Mouse (Mus musculus) midbrain, embryonic 15.5 days (tissue): ENCODE data around the gene Tnnc2. TPM values are rescaled to one million over a fixed set of nuclear protein-coding genes. Genes with fewer than 3 reads are reported as not detected.

Source experiments
- ATAC-seq: fragments of 200-750 bp; cut with Nextera tagmentation; replicated peaks from 2 replicates; pipeline ENCODE4 v1.8.0; 2017; ENCODE audit warnings: moderate TSS enrichment
- H3K27ac ChIP-seq: fragments of 300-500 bp; sonication (generic); 2 replicates; pipeline ENCODE4 v1.5.1; 2015; ENCODE audit warnings: mild to moderate bottlenecking, inconsistent platforms
- H3K27me3 ChIP-seq: fragments of 300-500 bp; sonication (generic); replicated peaks from 2 replicates; pipeline ENCODE4 v1.6.1; 2015; ENCODE audit warnings: inconsistent platforms
- H3K36me3 ChIP-seq: fragments of 300-500 bp; sonication (generic); replicated peaks from 2 replicates; pipeline ENCODE4 v1.6.1; 2015; ENCODE audit warnings: inconsistent platforms
- H3K4me1 ChIP-seq: fragments of 300-500 bp; sonication (generic); 2 replicates; pipeline ENCODE4 v1.6.1; 2015; ENCODE audit warnings: inconsistent platforms
- H3K4me2 ChIP-seq: fragments of 300-500 bp; sonication (generic); 2 replicates; pipeline ENCODE4 v1.6.1; 2015; ENCODE audit warnings: inconsistent platforms, mild to moderate bottlenecking, moderate library complexity
- H3K4me3 ChIP-seq: fragments of 300-500 bp; sonication (generic); 2 replicates; pipeline ENCODE4 v1.5.1; 2015; ENCODE audit warnings: mild to moderate bottlenecking, inconsistent platforms
- H3K9ac ChIP-seq: fragments of 300-500 bp; sonication (generic); 2 replicates; pipeline ENCODE4 v1.6.1; 2015; ENCODE audit warnings: mild to moderate bottlenecking, inconsistent platforms
- H3K9me3 ChIP-seq: fragments of 300-500 bp; sonication (generic); 2 replicates; pipeline ENCODE4 v1.6.1; 2016; ENCODE audit warnings: inconsistent platforms
- WGBS: fragments of 180-500 bp; shearing (Covaris S2); methylation state at CpG from one replicate; pipeline ENCODE4 v1.1.7; 2015; ENCODE audit warnings: mixed read lengths; 5-methylcytosine and 5-hydroxymethylcytosine counted together
- polyA plus RNA-seq: library from polyadenylated mRNA; unstranded; fragments of >200 nt; fragmentation: Nextera tagmentation; extraction: Ambion mirVana; gene quantifications from 2 replicates; pipeline ENCODE4 v1.2.1, GENCODE M21; 2015

Gene Tnnc2
- not detected in 2 replicates for polyA plus RNA-seq

DNA sequence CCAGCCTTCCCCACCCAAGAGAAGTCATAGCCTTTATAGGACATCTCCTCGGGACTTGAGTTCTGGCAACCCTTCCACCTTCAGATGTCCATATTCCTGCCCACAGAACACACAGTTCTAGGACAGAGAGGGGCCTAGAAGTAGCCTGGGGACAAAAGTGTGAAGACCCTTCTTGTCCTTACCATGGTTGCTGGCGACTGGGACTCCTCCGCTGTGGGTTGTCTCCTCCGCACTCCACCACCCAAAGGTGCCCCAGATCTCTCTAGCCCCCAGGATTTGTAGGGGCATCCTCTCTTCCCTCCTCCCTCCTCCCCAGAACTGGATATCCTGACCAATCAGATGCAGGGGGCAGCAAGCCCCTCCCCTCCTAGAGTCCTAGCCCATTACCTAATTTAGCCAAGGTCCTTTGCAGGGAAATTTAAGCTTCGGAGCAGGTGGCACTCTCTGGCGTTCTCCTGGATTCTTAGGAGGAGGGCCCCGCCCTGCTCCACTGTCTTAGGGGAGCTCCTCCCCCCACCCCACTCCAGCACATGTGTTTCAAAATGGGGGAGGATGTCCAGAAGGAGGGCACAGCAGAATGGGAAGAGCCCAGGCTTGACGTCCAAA lies at the start of gene Tnnc2:
Gene Tnnc2, minus strand, starts transcription at position 487 of the 606 bp plus-strand sequence.
- H3K4me2 ChIP-seq = no peak within 1 kb of the TSS

DNA sequence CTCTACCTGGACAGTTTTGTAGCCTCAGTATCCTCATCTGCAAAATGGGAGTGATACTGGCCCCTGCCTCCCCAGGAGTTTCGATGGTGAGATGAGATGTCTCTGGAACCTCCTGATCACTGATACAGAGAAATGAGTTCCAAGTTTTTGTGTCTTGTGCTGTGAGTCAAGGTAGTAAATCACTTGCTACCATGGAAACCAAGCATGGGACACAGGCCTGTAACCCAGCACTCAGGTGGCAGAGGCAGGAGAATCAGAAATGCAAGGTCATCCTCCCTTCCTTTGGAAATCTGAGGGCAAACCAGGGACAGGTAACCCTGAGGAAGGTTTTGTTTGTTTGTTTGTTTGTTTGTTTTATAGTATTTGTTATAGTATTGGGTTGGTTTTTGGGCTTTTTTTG lies 49.3 kb upstream of the Tnnc2 start:
- H3K9ac ChIP-seq = no peak overlapping the region
- peaks cover 25% of the 10 kb centered on the region for H3K4me1 ChIP-seq
- no peak overlapping the region for H3K4me2 ChIP-seq
- H3K27ac ChIP-seq = no peak overlapping the region
- H3K27me3 ChIP-seq = no peaks in the 10 kb centered on the region
- H3K9me3 ChIP-seq = no peaks in the 10 kb centered on the region
- no peak overlapping the region for H3K4me3 ChIP-seq
- 92% methylated on average over 1 of the region's 1 CpGs for WGBS
- H3K36me3 ChIP-seq = peaks cover 27% of the 10 kb centered on the region
- no peak for ATAC-seq

More for the DNA sequence above, at the start of gene Tnnc2:
- Histone ChIP-seq H3K9me3 (no peaks in the 10 kb centered on the region), H3K4me1 (peaks cover under 1% of the 10 kb centered on the region; the same call in 1 of the 2 replicates), H3K9ac (no peak within 1 kb of the TSS), H3K27ac (no peak within 1 kb of the TSS), H3K36me3 (no peaks in the 10 kb centered on the region), H3K27me3 (no peaks in the 10 kb centered on the region), H3K4me3 (no peak within 1 kb of the TSS)
- WGBS = 71% methylated on average over 8 of the region's 8 CpGs
- no peak for ATAC-seq

GRCm38 (mm10) chr2:164828437-164828836 lies 48.7 kb upstream of the Tnnc2 start, which contains the start of gene Spata25:
TSS of gene Spata25 (minus strand) at chr2:164828537.
- ATAC-seq = no peak
- WGBS = 90% methylated on average over 6 of the region's 6 CpGs
- Histone ChIP-seq H3K36me3 (peaks cover 27% of the 10 kb centered on the region), H3K4me1 (peaks cover 28% of the 10 kb centered on the region), H3K9ac (no peak within 1 kb of the TSS), H3K4me3 (no peak within 1 kb of the TSS), H3K27ac (no peak within 1 kb of the TSS), H3K9me3 (no peaks in the 10 kb centered on the region), H3K27me3 (no peaks in the 10 kb centered on the region), H3K4me2 (no peak within 1 kb of the TSS)

GRCm38 (mm10) chr2:164827146-164827850 lies 47.5 kb upstream of the Tnnc2 start:
- no peaks in the 10 kb centered on the region for H3K9me3 ChIP-seq
- no peak overlapping the region for H3K4me2 ChIP-seq
- peaks cover 25% of the 10 kb centered on the region for H3K4me1 ChIP-seq
- no peak overlapping the region for H3K27ac ChIP-seq
- no peak for ATAC-seq
- WGBS = 92% methylated on average over 16 of the region's 16 CpGs
- H3K27me3 ChIP-seq = no peaks in the 10 kb centered on the region
- H3K4me3 ChIP-seq = no peak overlapping the region
- no peak overlapping the region for H3K9ac ChIP-seq
- H3K36me3 ChIP-seq = peaks cover 27% of the 10 kb centered on the region

- peaks cover 29% of the 10 kb centered on the region for H3K4me1 ChIP-seq
- WGBS = 94% methylated on average over 17 of the region's 17 CpGs
- no peak for ATAC-seq
- no peak overlapping the region for H3K9ac ChIP-seq
- peaks cover 36% of the 10 kb centered on the region for H3K36me3 ChIP-seq
- no peak overlapping the region for H3K27ac ChIP-seq
- H3K4me3 ChIP-seq = no peak overlapping the region
- H3K4me2 ChIP-seq = no peak overlapping the region
- no peaks in the 10 kb centered on the region for H3K9me3 ChIP-seq
- H3K27me3 ChIP-seq = no peaks in the 10 kb centered on the region
Observed at GRCm38 (mm10) chr2:164825521-164825920, 45.8 kb upstream of the Tnnc2 start.

GRCm38 (mm10) chr2:164823969-164824368 lies 44.2 kb upstream of the Tnnc2 start:
- Histone ChIP-seq H3K27me3 (no peaks in the 10 kb centered on the region), H3K4me3 (peak overlapping the region; percentile 80; the same call in 1 of the 2 replicates), H3K4me2 (peak overlapping the region; percentile 57), H3K36me3 (peaks cover 41% of the 10 kb centered on the region), H3K4me1 (peaks cover 29% of the 10 kb centered on the region), H3K9me3 (no peaks in the 10 kb centered on the region), H3K27ac (no peak overlapping the region), H3K9ac (no peak overlapping the region)
- 94% methylated on average over 4 of the region's 4 CpGs for WGBS
- no peak for ATAC-seq

- Histone ChIP-seq H3K9me3 (no peaks in the 10 kb centered on the region), H3K27ac (peak overlapping the region; percentile 96), H3K4me1 (peaks cover 29% of the 10 kb centered on the region), H3K36me3 (peaks cover 41% of the 10 kb centered on the region), H3K4me3 (peak overlapping the region; percentile 80), H3K4me2 (peak overlapping the region; percentile 57), H3K9ac (peak overlapping the region; percentile 81), H3K27me3 (no peaks in the 10 kb centered on the region)
- WGBS = 1% methylated on average over 10 of the region's 10 CpGs
- peak; percentile 81 for ATAC-seq
Observed at GRCm38 (mm10) chr2:164823181-164823585, 43.4 kb upstream of the Tnnc2 start.

DNA sequence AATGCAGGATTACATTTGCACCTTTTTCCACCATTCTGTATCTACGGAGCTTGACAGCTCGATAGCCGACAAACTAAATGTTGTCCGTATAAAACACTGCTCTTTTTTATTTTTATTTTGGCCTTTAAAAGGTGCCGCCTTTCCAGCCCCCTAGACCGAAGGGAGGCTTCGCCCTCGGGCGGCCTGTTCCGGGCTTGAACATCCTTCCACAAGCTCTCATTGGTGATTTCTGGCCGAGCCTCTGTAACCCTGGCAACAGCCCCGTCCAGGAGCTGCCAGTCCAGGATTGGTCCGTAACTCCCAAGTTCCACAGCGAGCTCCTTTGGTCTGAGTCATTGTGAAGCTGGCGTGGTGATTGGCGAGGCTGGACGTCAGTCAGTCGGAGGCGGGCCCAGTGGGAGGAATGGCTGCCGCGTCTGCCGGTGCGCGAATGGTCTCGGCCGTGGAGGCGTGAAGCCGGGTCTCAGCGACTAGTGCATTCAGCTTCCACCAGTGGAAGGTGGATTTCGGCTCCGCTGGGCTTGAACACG lies 42.9 kb upstream of the Tnnc2 start, which contains the start of gene Zswim1:
Gene Zswim1, plus strand, starts transcription at position 51 of the 530 bp plus-strand sequence.
- Histone ChIP-seq H3K4me1 (peaks cover 29% of the 10 kb centered on the region), H3K9ac (peak within 1 kb of the TSS; percentile 81), H3K4me3 (peak within 1 kb of the TSS; percentile 80), H3K4me2 (peak within 1 kb of the TSS; percentile 57), H3K27ac (peak within 1 kb of the TSS; percentile 96), H3K9me3 (no peaks in the 10 kb centered on the region), H3K36me3 (peaks cover 41% of the 10 kb centered on the region), H3K27me3 (no peaks in the 10 kb centered on the region)
- peak; percentile 99 for ATAC-seq
- WGBS = under 1% methylated on average over 32 of the region's 32 CpGs

- H3K4me2 ChIP-seq = no peak overlapping the region
- WGBS = 85% methylated on average over 6 of the region's 6 CpGs
- peaks cover 22% of the 10 kb centered on the region for H3K4me1 ChIP-seq
- H3K9ac ChIP-seq = no peak overlapping the region
- H3K36me3 ChIP-seq = peaks cover 28% of the 10 kb centered on the region
- no peak for ATAC-seq
- no peak overlapping the region for H3K27ac ChIP-seq
- H3K4me3 ChIP-seq = no peak overlapping the region
- H3K9me3 ChIP-seq = no peaks in the 10 kb centered on the region
- no peaks in the 10 kb centered on the region for H3K27me3 ChIP-seq
Observed at GRCm38 (mm10) chr2:164821060-164821459, 41.3 kb upstream of the Tnnc2 start.

DNA sequence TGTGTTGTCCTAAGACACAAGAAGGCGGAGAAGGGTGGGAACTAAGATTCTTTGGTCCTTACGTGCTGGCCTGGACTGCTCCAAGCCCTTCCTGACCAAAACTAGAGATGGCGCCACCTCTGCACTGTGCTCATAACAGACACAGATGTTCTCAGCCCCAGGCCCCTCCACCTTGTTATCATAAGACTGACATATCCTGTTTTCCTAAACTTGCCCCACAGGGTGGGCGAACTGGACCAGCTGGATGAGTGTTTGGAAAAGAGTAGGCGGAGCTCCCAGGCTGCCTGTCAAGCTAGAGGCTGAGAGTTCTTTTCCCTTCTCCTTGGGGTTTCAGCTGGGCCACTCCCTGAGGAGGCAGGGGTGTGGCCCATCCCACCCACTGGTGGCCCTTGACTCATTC lies 37.9 kb upstream of the Tnnc2 start:
- Histone ChIP-seq H3K4me3 (no peak overlapping the region), H3K9me3 (no peaks in the 10 kb centered on the region), H3K36me3 (peaks cover 16% of the 10 kb centered on the region), H3K4me2 (no peak overlapping the region), H3K27ac (no peak overlapping the region), H3K4me1 (peaks cover 7% of the 10 kb centered on the region), H3K27me3 (no peaks in the 10 kb centered on the region), H3K9ac (no peak overlapping the region)
- WGBS = 77% methylated on average over 5 of the region's 5 CpGs
- ATAC-seq = no peak

DNA sequence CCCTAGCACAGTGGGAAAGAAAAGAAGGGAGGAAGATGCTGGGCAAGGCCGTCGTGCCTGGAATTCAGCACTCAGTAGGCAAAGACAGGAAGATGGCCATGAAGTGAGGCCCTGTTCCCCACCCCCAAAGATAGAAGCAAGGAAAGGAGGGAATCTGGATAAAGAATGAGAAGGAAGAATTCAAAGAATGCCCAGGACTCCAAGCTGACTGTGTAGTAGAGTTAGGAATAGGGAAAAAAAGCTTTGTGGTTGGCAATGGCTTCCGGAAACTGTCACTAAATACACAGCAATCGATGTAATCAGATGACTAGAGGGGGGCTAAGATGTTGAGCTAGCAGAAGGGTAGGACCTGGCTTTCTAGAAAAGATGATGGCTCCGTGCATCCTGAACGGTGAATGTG lies 37.4 kb upstream of the Tnnc2 start:
- H3K27me3 ChIP-seq = no peaks in the 10 kb centered on the region
- H3K9ac ChIP-seq = no peak overlapping the region
- ATAC-seq = no peak
- no peak overlapping the region for H3K4me3 ChIP-seq
- H3K9me3 ChIP-seq = no peaks in the 10 kb centered on the region
- H3K27ac ChIP-seq = no peak overlapping the region
- 85% methylated on average over 6 of the region's 6 CpGs for WGBS
- H3K36me3 ChIP-seq = peaks cover 16% of the 10 kb centered on the region
- peaks cover 3% of the 10 kb centered on the region for H3K4me1 ChIP-seq
- H3K4me2 ChIP-seq = no peak overlapping the region

DNA sequence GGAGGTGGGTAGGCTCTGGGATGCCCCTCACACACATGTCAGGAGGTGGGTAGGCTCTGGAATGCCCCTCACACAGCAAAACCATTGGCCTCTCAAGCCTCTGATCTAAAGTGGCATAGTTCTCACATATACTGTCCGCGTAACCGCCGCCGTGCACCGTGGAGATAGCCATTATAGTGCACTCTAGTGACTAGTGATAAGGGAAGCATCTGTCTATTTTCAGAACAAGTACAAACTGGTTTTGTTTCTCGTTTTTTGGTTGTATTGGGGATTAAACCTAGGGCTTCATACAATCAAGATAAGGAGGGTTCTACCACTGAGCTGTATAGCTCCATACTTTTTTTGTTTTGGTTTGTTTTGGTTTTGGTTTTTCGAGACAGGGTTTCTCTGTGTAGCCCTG lies 36.1 kb upstream of the Tnnc2 start:
- no peaks in the 10 kb centered on the region for H3K9me3 ChIP-seq
- peaks cover 10% of the 10 kb centered on the region for H3K36me3 ChIP-seq
- no peaks in the 10 kb centered on the region for H3K27me3 ChIP-seq
- H3K4me1 ChIP-seq = no peaks in the 10 kb centered on the region
- no peak overlapping the region for H3K9ac ChIP-seq
- no peak overlapping the region for H3K27ac ChIP-seq
- 92% methylated on average over 8 of the region's 8 CpGs for WGBS
- no peak overlapping the region for H3K4me2 ChIP-seq
- ATAC-seq = no peak
- H3K4me3 ChIP-seq = no peak overlapping the region
